Mouse (Mus musculus): ENCODE results near the gene Nxf7. TPM values are rescaled to one million over a fixed set of nuclear protein-coding genes. Genes with fewer than 3 reads are reported as not detected.

The Nxf7 gene
- not detected for polyA plus RNA-seq (2017; shearing (Covaris generic))

DNA sequence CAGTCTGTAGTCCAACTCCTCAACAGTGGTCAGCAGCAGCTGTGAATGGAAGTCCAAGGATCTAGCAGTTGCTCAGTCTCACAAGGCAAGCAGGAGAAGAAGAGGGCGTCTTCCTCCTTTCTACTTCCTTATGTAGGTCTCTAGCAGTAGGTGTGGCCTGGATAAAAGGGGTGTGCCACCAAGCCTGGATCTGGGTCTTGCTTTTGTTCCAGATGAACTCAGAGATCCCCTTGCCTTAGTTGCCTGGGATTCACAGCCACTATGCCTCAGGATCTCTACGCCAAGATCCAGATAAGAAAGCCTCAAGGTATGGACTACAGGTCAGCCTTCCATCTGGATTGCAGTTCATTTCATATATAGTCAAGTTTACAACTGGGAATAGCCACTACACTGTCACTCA lies at the start of gene Nxf7:
Gene Nxf7 (minus strand): TSS at position 101 of the 400 bp plus-strand sequence.

DNA sequence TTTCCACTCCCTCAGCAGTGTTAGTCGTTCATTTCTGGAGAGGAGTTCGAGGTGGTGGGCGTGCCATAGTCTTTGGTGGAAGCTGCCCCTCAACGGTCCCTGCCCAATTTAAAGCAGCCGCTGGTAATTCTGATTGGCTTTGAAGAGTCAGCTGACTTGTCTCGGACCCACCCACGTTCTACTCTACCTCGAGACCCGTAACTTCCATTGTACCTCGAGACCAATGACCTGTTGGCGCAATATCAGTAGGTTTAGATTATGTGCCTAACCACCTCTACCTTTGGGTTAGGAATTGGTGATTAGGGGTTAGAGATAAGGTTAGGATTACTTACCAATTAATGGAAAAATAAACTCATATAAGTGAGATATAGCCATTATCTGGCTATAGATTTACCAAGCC lies 29.0 kb upstream of the Nxf7 start, which contains the start of gene Prame:
Gene Prame (minus strand): TSS at position 101 of the 400 bp plus-strand sequence.

Other genes with a start within 250 kb of the Nxf7 start
- gene Gm5128, start 225.5 kb downstream of the Nxf7 start, polyA plus RNA-seq (2017; shearing (Covaris generic)) = 0.24 TPM
- gene Gm7903, start 164.9 kb downstream of the Nxf7 start, polyA plus RNA-seq (2017; shearing (Covaris generic)) = not detected
- gene AV320801, start 104.2 kb downstream of the Nxf7 start, polyA plus RNA-seq (2017; shearing (Covaris generic)) = not detected
- not detected for gene Prame, start 28.9 kb upstream of the Nxf7 start, polyA plus RNA-seq (2017; shearing (Covaris generic))
- not detected for gene Tcp11x2, start 95.0 kb upstream of the Nxf7 start, polyA plus RNA-seq (2017; shearing (Covaris generic))
- gene Tmsb15a, start 126.5 kb upstream of the Nxf7 start, polyA plus RNA-seq (2017; shearing (Covaris generic)) = not detected
- gene Armcx5, start 144.0 kb upstream of the Nxf7 start, polyA plus RNA-seq (2017; shearing (Covaris generic)) = 19.5 TPM
- gene Gprasp1, start 144.0 kb upstream of the Nxf7 start, polyA plus RNA-seq (2017; shearing (Covaris generic)) = 41.9 TPM
- gene Bhlhb9, start 198.8 kb upstream of the Nxf7 start, polyA plus RNA-seq (2017; shearing (Covaris generic)) = 33.0 TPM
- 22.8 TPM for gene Gprasp2, start 240.3 kb upstream of the Nxf7 start, polyA plus RNA-seq (2017; shearing (Covaris generic))